Comparison of ENCODE assay signal across 8 mouse cellular contexts in the genomic region with DNA sequence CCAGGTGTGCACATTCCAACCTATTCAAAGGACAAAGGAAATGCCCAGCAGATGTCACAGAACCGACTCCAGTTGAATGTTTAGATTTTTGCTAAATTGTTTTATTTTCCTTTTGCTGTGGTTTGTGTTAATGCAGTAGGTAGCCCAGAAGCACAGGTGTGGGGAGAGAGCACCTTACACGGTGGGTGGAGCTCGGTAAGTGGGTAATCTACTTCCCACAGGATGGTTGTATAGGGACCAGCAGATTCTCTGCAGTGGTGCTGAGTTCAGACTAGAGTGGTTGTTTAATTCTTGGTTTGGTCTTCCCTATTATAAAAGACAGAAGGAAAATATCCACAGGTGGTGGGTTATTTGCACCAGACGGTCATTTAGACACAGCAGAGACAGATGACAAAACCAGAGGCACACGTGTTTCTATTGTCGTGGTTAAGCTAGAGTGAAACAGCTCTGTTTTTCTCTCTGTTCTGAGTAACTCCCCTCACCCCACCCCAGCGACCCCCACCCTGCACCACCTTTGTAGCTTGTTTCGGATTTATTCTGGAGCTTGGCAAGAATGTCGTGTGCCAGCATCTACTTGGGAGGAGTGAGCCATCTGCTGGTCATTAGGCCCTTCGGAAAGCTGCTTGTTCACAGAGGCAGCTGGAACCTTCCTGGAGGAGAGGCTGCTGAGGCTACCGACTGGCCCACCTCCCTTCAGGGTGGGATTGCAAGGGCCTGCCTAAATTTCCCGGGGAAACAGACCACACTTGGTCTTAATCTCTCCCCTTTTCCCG. TPM values are rescaled to one million over a fixed set of nuclear protein-coding genes. Genes with fewer than 3 reads are reported as not detected.
DNase-seq lines count a peak whose midpoint lies in the region; ATAC-seq and TF ChIP-seq lines count a peak whose summit lies in the region.
"Not testable (repeated sequence)": the region's sequence is repeated elsewhere in the genome, so short reads cannot be mapped to it uniquely, and the experiment has no call there.

No protein-coding gene starts in this region.

- not testable (repeated sequence) for H3K4me2 ChIP-seq in embryonic facial prominence, embryonic 13.5 days

- ATAC-seq in embryonic facial prominence, embryonic 13.5 days (ENCODE audit: insufficient number of reproducible peaks, insufficient read depth, low FRiP score, low TSS enrichment, low read depth): 0 out of 2 replicates have a peak, but pooled peaks have one; percentile 13

- H3K36me3 ChIP-seq in C2C12 (ENCODE audit: control insufficient read depth, insufficient read depth): peaks cover 16% of the 10 kb centered on the region
- H3K36me3 ChIP-seq in embryonic facial prominence, embryonic 13.5 days: peaks cover 61% of the 10 kb centered on the region
- not testable (repeated sequence) for H3K36me3 ChIP-seq in kidney, adult 2 months (ENCODE audit: control insufficient read depth, insufficient read depth, low read length)

- peak; percentile 88 for DNase-seq in brain, adult 2 months (ENCODE audit: low read depth, low spot score)
- peak; percentile 27 to 42 for DNase-seq in heart, adult 18-20 months
- DNase-seq in kidney, adult 2 months: peak; percentile 61
- peak; percentile 60 to 62 for DNase-seq in left cerebral cortex, postnatal 14 days (ENCODE audit: low spot score in 2 of 2)
- peak; percentile 70 for DNase-seq in lung, postnatal 10 days
- peak; percentile 41 for DNase-seq in right cerebral cortex, postnatal 4 days

- peak; percentile 13 for TF ChIP-seq CTCF in C2C12 (IDR thresholded peaks at IDR 0.05; ENCODE audit: control insufficient read depth, insufficient read depth, insufficient read length)
- peak; percentile 55 for TF ChIP-seq CTCF in kidney, adult 2 months (conservative IDR thresholded peaks at IDR 0.05; ENCODE audit: insufficient read depth, insufficient read length, low read depth, low read length)

- H3K9me3 ChIP-seq in embryonic facial prominence, embryonic 13.5 days: not testable (repeated sequence)

- not testable (repeated sequence) for H3K9ac ChIP-seq in embryonic facial prominence, embryonic 13.5 days

- H3ac ChIP-seq in C2C12 (ENCODE audit: control insufficient read depth, insufficient read length, low read depth): not testable (repeated sequence)

- intact Hi-C loops in left cerebral cortex, postnatal 14 days (cut with DNase I): loop anchor here (2.0 to 10.0 kb wide), 2 partner anchors 45 to 309 kb away; a partner anchor contains a TSS

- H3K4me1 ChIP-seq in embryonic facial prominence, embryonic 13.5 days: peaks cover 16% of the 10 kb centered on the region
- H3K4me1 ChIP-seq in kidney, adult 2 months (ENCODE audit: control insufficient read depth, insufficient read depth, low read length): not testable (repeated sequence)

- WGBS in embryonic facial prominence, embryonic 13.5 days: 32% methylated on average over 13 of the region's 13 CpGs
- 38% methylated on average over 13 of the region's 13 CpGs for WGBS in kidney, adult 2 months

- H3K79me3 ChIP-seq in C2C12 (ENCODE audit: low read depth): not testable (repeated sequence)

- not testable (repeated sequence) for H3K4me3 ChIP-seq in C2C12 (ENCODE audit: insufficient read depth, poor library complexity, severe bottlenecking); embryonic facial prominence, embryonic 13.5 days; kidney, adult 2 months (ENCODE audit: insufficient read depth, low read depth, low read length)

- not testable (repeated sequence) for H3K79me2 ChIP-seq in C2C12 (ENCODE audit: control insufficient read depth, insufficient read depth)

- H3K27me3 ChIP-seq in C2C12 (ENCODE audit: control insufficient read depth, insufficient read depth, insufficient read length); embryonic facial prominence, embryonic 13.5 days; kidney, adult 2 months (replicated peaks; ENCODE audit: control insufficient read depth, insufficient read depth, low read length): not testable (repeated sequence)

- H3K27ac ChIP-seq in embryonic facial prominence, embryonic 13.5 days: peak overlapping the region; percentile 28; the same call in 1 of the 2 replicates
- not testable (repeated sequence) for H3K27ac ChIP-seq in kidney, adult 2 months (ENCODE audit: insufficient read depth, low read depth, low read length)

- not testable (repeated sequence) for TF ChIP-seq POLR2A in kidney, adult 2 months (IDR thresholded peaks at IDR 0.05; ENCODE audit: low read depth, low read length)

RNA-seq across cellular contexts. Expression of a gene that starts 3.6 kb away (rescaled TPM):
- 0.27 TPM for polyA plus RNA-seq in C2C12 (2012; fragmentation: generic; extraction: Trizol)
- polyA plus RNA-seq in embryonic facial prominence, embryonic 13.5 days (2015; fragmentation: Nextera tagmentation; extraction: Ambion mirVana): 13.5 and 14.6 TPM in 2 replicates
- total RNA-seq in heart, adult 18-20 months (2021): under 1 TPM; 0.49 to 0.60 TPM
- polyA plus RNA-seq in kidney, adult 2 months (2012; rRNA removed): 1.1 and 1.2 TPM in 2 replicates
- 1 to 10 TPM; 1.3 to 1.9 TPM for total RNA-seq in left cerebral cortex, postnatal 14 days (2021)

RNA-seq across cellular contexts. Expression of a gene that starts 8.7 kb away (rescaled TPM):
- 228 TPM for polyA plus RNA-seq in C2C12 (2012; fragmentation: generic; extraction: Trizol)
- polyA plus RNA-seq in embryonic facial prominence, embryonic 13.5 days (2015; fragmentation: Nextera tagmentation; extraction: Ambion mirVana): 158 and 164 TPM in 2 replicates
- 100 to 1,000 TPM; 110 to 113 TPM for total RNA-seq in heart, adult 18-20 months (2021)
- 127 and 129 TPM in 2 replicates for polyA plus RNA-seq in kidney, adult 2 months (2012; rRNA removed)
- 100 to 1,000 TPM; 113 to 125 TPM for total RNA-seq in left cerebral cortex, postnatal 14 days (2021)

RNA-seq across cellular contexts. Expression of a gene that starts 14.4 kb away (rescaled TPM):
- polyA plus RNA-seq in C2C12 (2012; fragmentation: generic; extraction: Trizol): 19.6 TPM
- polyA plus RNA-seq in embryonic facial prominence, embryonic 13.5 days (2015; fragmentation: Nextera tagmentation; extraction: Ambion mirVana): 69.6 and 72.6 TPM in 2 replicates
- under 1 TPM; 0.37 to 0.44 TPM for total RNA-seq in heart, adult 18-20 months (2021)
- polyA plus RNA-seq in kidney, adult 2 months (2012; rRNA removed): 3.8 and 4.6 TPM in 2 replicates
- 1 to 10 TPM in 1 of 2 experiments, under 1 TPM in 1; 0.88 to 1.5 TPM for total RNA-seq in left cerebral cortex, postnatal 14 days (2021)

RNA-seq across cellular contexts. Expression of a gene that starts 32.8 kb away (rescaled TPM):
- polyA plus RNA-seq in C2C12 (2012; fragmentation: generic; extraction: Trizol): 0.13 TPM
- 0.38 and 0.62 TPM in 2 replicates for polyA plus RNA-seq in embryonic facial prominence, embryonic 13.5 days (2015; fragmentation: Nextera tagmentation; extraction: Ambion mirVana)
- under 1 TPM in 1 of 2 experiments, not detected in 1; 0.31 TPM for total RNA-seq in heart, adult 18-20 months (2021)
- polyA plus RNA-seq in kidney, adult 2 months (2012; rRNA removed): 0.10 and 0.67 TPM in 2 replicates
- under 1 TPM; 0.18 to 0.21 TPM for total RNA-seq in left cerebral cortex, postnatal 14 days (2021)

Comparison
In these comparisons a context has a peak if more than half of its experiments do, and no peak if none do; other contexts are left out.
1. DNase-seq: peak in every context shown above with its lines; median percentile 88 in brain, adult 2 months; 70 in lung, postnatal 10 days; 61 in kidney, adult 2 months; 61 in left cerebral cortex, postnatal 14 days; 41 in right cerebral cortex, postnatal 4 days; 34 in heart, adult 18-20 months.